Mouse (Mus musculus) embryonic facial prominence, embryonic 13.5 days (tissue): ENCODE data around the gene Phf1. TPM values are rescaled to one million over a fixed set of nuclear protein-coding genes. Genes with fewer than 3 reads are reported as not detected.

ENCODE experiments used
- ATAC-seq: fragments of 200-750 bp; cut with Nextera tagmentation; 2 replicates; pipeline ENCODE4 v1.8.0; 2017; ENCODE audit warnings: low read depth; ENCODE audit not compliant: insufficient number of reproducible peaks, insufficient read depth, low FRiP score, low TSS enrichment
- H3K27ac ChIP-seq: fragments of 300-500 bp; sonication (generic); 2 replicates; pipeline ENCODE4 v1.5.1; 2015; ENCODE audit warnings: moderate library complexity, mild to moderate bottlenecking, inconsistent platforms
- H3K27me3 ChIP-seq: fragments of 300-500 bp; sonication (generic); 2 replicates; pipeline ENCODE4 v1.6.1; 2015; ENCODE audit warnings: mild to moderate bottlenecking, inconsistent platforms
- H3K36me3 ChIP-seq: fragments of 300-500 bp; sonication (generic); 2 replicates; pipeline ENCODE4 v1.6.1; 2015; ENCODE audit warnings: mild to moderate bottlenecking, inconsistent platforms
- H3K4me1 ChIP-seq: fragments of 300-500 bp; sonication (generic); 2 replicates; pipeline ENCODE4 v1.6.1; 2015; ENCODE audit warnings: inconsistent platforms
- H3K4me2 ChIP-seq: fragments of 300-500 bp; sonication (generic); 2 replicates; pipeline ENCODE4 v1.6.1; 2015; ENCODE audit warnings: moderate library complexity, mild to moderate bottlenecking, inconsistent platforms
- H3K4me3 ChIP-seq: fragments of 300-500 bp; sonication (generic); 2 replicates; pipeline ENCODE4 v1.5.1; 2015; ENCODE audit warnings: mild to moderate bottlenecking, inconsistent platforms
- H3K9ac ChIP-seq: fragments of 300-500 bp; sonication (generic); 2 replicates; pipeline ENCODE4 v1.6.1; 2015; ENCODE audit warnings: mild to moderate bottlenecking, inconsistent platforms
- H3K9me3 ChIP-seq: fragments of 300-500 bp; sonication (generic); 2 replicates; pipeline ENCODE4 v1.6.1; 2016; ENCODE audit warnings: inconsistent platforms
- WGBS: fragments of 180-500 bp; shearing (Covaris S2); methylation state at CpG from one replicate; pipeline ENCODE4 v1.1.7; 2015; ENCODE audit warnings: mixed read lengths; 5-methylcytosine and 5-hydroxymethylcytosine counted together
- polyA plus RNA-seq: library from polyadenylated mRNA; unstranded; fragments of >200 nt; fragmentation: Nextera tagmentation; extraction: Ambion mirVana; gene quantifications from 2 replicates; pipeline ENCODE4 v1.2.1, GENCODE M21; 2015

The Phf1 gene
- 12.7 and 15.4 TPM in 2 replicates for polyA plus RNA-seq

GRCm38 (mm10) chr17:26932839-26933398 is at the start of gene Phf1:
Gene Phf1, plus strand, starts transcription at chr17:26933052.
- H3K27me3 ChIP-seq, result no peaks in the 10 kb centered on the region
- peak; percentile 83 for ATAC-seq
- H3K4me2 ChIP-seq, result peak within 1 kb of the TSS; percentile 92
- H3K9ac ChIP-seq, result peak within 1 kb of the TSS; percentile 89
- H3K27ac ChIP-seq, result peak within 1 kb of the TSS; percentile 86
- peaks cover 27% of the 10 kb centered on the region for H3K4me1 ChIP-seq
- under 1% methylated on average over 43 of the region's 43 CpGs for WGBS
- H3K4me3 ChIP-seq, result peak within 1 kb of the TSS; percentile 79
- H3K36me3 ChIP-seq, result peaks cover 55% of the 10 kb centered on the region
- no peaks in the 10 kb centered on the region for H3K9me3 ChIP-seq

GRCm38 (mm10) chr17:26883585-26883984 is 49.3 kb upstream of the Phf1 start:
- Histone ChIP-seq H3K27me3 (peaks cover 5% of the 10 kb centered on the region), H3K36me3 (no peaks in the 10 kb centered on the region), H3K27ac (no peak overlapping the region), H3K4me1 (peaks cover 23% of the 10 kb centered on the region), H3K4me3 (no peak overlapping the region), H3K9ac (no peak overlapping the region), H3K4me2 (no peak overlapping the region), H3K9me3 (0 out of 2 replicates have a peak, but pooled peaks cover 4% of the 10 kb centered on the region)
- 82% methylated on average over 6 of the region's 6 CpGs for WGBS
- ATAC-seq, result no peak

DNA sequence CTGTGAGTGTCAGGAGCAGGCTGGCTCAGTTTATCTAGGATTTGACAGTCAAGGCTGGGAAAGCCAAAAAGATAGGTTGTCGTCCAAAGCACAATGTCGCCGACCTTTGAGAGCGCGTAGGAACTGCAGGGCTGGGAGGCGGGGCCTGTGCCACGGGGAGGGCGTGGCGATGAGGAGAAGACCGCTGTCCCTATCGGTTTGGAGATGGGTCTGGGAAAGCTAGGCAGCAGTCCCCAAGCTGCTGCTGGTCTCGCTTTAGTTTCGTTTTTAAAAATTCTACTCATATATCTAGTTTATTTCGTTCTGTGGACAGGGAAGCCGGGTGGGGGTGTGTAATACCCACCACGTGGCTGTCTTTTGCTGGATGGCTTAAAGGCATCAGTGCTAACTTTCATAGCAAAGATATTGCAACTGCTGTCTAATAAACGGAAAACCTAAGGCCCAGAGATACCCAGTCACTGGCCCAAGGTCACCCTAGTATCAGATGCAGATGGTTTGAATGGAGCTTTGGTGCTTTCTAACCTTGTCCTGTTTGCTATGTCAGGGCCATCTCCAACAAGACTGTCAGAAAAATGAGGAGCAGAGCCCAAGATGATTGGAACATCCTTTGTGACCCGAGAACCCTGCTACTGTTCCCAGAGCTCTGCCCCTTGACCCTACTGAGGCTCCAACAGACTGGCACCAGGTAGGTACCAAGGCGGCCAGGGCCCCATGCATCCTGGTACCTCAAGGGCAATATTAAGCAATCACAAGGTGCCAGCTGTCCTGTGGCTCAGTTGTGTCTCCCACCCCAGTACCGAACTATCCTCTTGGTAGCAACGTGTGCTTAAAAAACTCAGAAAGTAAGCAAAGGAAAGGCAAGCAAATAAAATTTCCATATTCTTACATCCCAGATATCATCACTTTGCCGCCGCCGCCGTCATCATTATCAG is 47.6 kb upstream of the Phf1 start:
- H3K9ac ChIP-seq, result peak overlapping the region; percentile 65
- ATAC-seq, result no peak
- H3K27me3 ChIP-seq, result peaks cover 5% of the 10 kb centered on the region
- H3K4me1 ChIP-seq, result peaks cover 25% of the 10 kb centered on the region
- no peaks in the 10 kb centered on the region for H3K36me3 ChIP-seq
- H3K9me3 ChIP-seq, result no peaks in the 10 kb centered on the region
- peak overlapping the region; percentile 74 for H3K4me2 ChIP-seq
- H3K4me3 ChIP-seq, result peak overlapping the region; percentile 47
- WGBS, result 20% methylated on average over 25 of the region's 25 CpGs
- H3K27ac ChIP-seq, result no peak overlapping the region

DNA sequence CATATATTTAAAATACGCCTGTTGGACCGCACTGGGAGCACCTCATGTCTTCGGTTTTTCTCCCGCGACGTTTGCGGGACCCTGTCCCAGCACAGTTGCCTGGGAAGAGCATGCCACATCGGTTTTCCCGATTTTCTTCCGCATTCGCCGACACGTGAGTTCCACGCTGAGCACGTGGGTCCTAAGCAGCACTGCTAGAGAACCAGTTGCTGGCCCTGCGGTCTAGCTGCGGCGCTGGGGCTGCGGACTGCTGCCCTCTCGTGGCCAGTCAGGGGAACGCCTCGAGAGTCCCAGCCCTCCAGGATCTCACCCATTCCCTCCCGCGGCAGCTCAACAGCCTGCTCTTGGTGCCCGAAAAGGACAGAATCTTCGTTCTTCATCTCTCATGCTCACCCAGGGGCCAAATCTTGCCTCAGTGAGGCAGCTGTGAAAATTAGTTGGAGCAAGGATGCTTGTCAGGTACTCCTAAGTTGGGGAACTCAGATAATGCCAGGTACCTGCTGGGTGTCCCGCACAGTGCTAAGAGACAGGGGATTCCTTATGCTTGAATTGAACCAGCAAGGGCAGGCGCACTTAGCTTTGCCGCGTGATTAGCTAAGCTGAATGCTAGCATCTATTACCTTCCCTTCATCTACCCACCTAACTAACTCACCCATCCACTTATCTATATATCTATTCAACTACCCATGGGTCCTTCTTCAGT is 46.7 kb upstream of the Phf1 start:
- H3K9ac ChIP-seq, result peak overlapping the region; percentile 65; the same call in 1 of the 2 replicates

GRCm38 (mm10) chr17:26887926-26888325 is 44.9 kb upstream of the Phf1 start:
- 0 out of 2 replicates have a peak overlapping the region, but pooled peaks have one; percentile 27 for H3K9ac ChIP-seq

More for the DNA sequence above, 46.7 kb upstream of the Phf1 start:
- H3K27ac ChIP-seq, result no peak overlapping the region
- no peaks in the 10 kb centered on the region for H3K36me3 ChIP-seq
- peaks cover 5% of the 10 kb centered on the region for H3K27me3 ChIP-seq
- WGBS, result 10% methylated on average over 30 of the region's 30 CpGs
- peak overlapping the region; percentile 47 for H3K4me3 ChIP-seq
- ATAC-seq, result peak; percentile 87
- no peaks in the 10 kb centered on the region for H3K9me3 ChIP-seq
- peak overlapping the region; percentile 74 for H3K4me2 ChIP-seq
- peaks cover 25% of the 10 kb centered on the region for H3K4me1 ChIP-seq

DNA sequence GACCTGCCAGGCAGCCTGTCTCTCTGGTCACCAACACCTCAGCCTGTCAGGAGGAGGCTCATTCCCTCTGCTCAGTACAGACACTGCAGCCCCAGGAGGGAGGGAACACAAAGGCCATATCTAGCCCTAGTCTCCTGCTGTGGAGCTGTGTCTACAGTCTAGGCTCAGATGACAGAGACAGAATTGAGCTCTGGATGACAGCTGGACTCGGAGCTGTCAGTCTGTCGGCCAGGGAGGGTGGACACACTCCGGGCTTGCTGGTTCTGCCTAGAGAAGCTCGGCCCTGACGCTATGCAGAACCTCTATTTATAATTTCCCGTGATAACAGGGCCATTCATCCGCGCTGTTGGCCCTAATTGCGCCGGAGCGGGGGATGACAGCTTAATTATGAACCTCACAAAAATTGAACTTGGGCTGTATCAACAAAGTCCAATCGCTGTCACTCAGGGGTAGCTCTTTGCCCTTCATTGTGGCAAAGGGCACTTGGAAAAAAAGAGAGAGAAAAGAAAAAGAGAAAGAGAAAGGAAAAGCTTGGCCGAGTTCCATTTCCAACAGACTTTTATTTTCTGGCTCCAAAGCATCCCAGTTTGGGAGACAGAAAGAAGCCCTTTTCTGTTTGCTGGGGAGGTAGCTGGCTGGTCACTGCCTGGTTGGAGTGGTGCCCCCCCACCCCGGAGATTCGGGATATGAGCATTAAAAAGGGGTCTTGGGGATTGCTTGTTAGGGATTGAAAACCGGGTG is 40.0 kb upstream of the Phf1 start:
- H3K9me3 ChIP-seq, result no peaks in the 10 kb centered on the region
- H3K27ac ChIP-seq, result peak overlapping the region; percentile 16; the same call in 1 of the 2 replicates
- H3K4me3 ChIP-seq, result no peak overlapping the region
- H3K27me3 ChIP-seq, result peaks cover 10% of the 10 kb centered on the region; the same call in 1 of the 2 replicates
- H3K4me1 ChIP-seq, result peaks cover 18% of the 10 kb centered on the region
- H3K36me3 ChIP-seq, result no peaks in the 10 kb centered on the region
- WGBS, result 53% methylated on average over 16 of the region's 16 CpGs
- H3K9ac ChIP-seq, result no peak overlapping the region
- ATAC-seq, result no peak
- H3K4me2 ChIP-seq, result no peak overlapping the region

More at GRCm38 (mm10) chr17:26887926-26888325, 44.9 kb upstream of the Phf1 start:
- Histone ChIP-seq H3K36me3 (no peaks in the 10 kb centered on the region), H3K4me2 (no peak overlapping the region), H3K4me3 (no peak overlapping the region), H3K27ac (no peak overlapping the region), H3K4me1 (peaks cover 29% of the 10 kb centered on the region), H3K9me3 (no peaks in the 10 kb centered on the region), H3K27me3 (peaks cover 11% of the 10 kb centered on the region)
- ATAC-seq, result no peak
- WGBS, result 13% methylated on average over 3 of the region's 3 CpGs

GRCm38 (mm10) chr17:26893492-26893891 is 39.4 kb upstream of the Phf1 start:
- 48% methylated on average over 6 of the region's 6 CpGs for WGBS
- peak overlapping the region; percentile 58; the same call in 1 of the 2 replicates for H3K27ac ChIP-seq
- H3K4me1 ChIP-seq, result peaks cover 15% of the 10 kb centered on the region; the same call in 1 of the 2 replicates
- no peak for ATAC-seq
- H3K4me2 ChIP-seq, result no peak overlapping the region
- H3K36me3 ChIP-seq, result no peaks in the 10 kb centered on the region
- H3K9ac ChIP-seq, result no peak overlapping the region
- no peak overlapping the region for H3K4me3 ChIP-seq
- H3K27me3 ChIP-seq, result peaks cover 10% of the 10 kb centered on the region; the same call in 1 of the 2 replicates
- no peaks in the 10 kb centered on the region for H3K9me3 ChIP-seq

DNA sequence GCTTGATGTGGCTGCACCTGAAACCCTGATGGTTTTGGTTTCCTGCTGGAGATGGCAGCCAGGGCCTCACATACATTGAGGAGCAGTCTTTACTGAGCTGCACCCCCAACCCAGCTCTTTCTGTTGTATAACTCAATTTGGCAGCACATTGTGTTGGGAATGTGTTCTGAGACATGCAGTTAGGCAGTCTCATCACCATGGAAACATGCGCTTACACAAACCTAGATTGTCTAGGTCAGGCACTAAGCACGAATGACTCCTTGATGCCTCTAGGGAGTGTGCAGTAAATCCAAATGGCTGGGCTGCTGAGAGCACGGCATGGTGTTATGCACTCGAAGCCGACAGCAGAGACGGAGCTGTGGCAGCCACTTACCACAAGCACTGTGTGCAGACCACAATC is 38.5 kb upstream of the Phf1 start:
- Histone ChIP-seq H3K36me3 (no peaks in the 10 kb centered on the region), H3K27me3 (peaks cover 10% of the 10 kb centered on the region; the same call in 1 of the 2 replicates), H3K4me3 (no peak overlapping the region), H3K4me2 (no peak overlapping the region), H3K4me1 (peaks cover 12% of the 10 kb centered on the region; the same call in 1 of the 2 replicates), H3K9ac (no peak overlapping the region), H3K27ac (no peak overlapping the region), H3K9me3 (no peaks in the 10 kb centered on the region)
- no peak for ATAC-seq
- WGBS, result 74% methylated on average over 6 of the region's 6 CpGs

GRCm38 (mm10) chr17:26895578-26895977 is 37.3 kb upstream of the Phf1 start:
- Histone ChIP-seq H3K9me3 (no peaks in the 10 kb centered on the region), H3K4me1 (peaks cover 12% of the 10 kb centered on the region; the same call in 1 of the 2 replicates), H3K4me3 (no peak overlapping the region), H3K27me3 (peaks cover 10% of the 10 kb centered on the region; the same call in 1 of the 2 replicates), H3K4me2 (no peak overlapping the region), H3K27ac (no peak overlapping the region), H3K9ac (no peak overlapping the region), H3K36me3 (no peaks in the 10 kb centered on the region)
- no peak for ATAC-seq
- 15% methylated on average over 10 of the region's 10 CpGs for WGBS

GRCm38 (mm10) chr17:26900916-26901315 is 31.9 kb upstream of the Phf1 start:
- no peak overlapping the region for H3K27ac ChIP-seq
- ATAC-seq, result no peak
- H3K9ac ChIP-seq, result no peak overlapping the region
- no peaks in the 10 kb centered on the region for H3K9me3 ChIP-seq
- no peak overlapping the region for H3K4me3 ChIP-seq
- no peaks in the 10 kb centered on the region for H3K4me1 ChIP-seq
- H3K27me3 ChIP-seq, result no peaks in the 10 kb centered on the region
- H3K4me2 ChIP-seq, result no peak overlapping the region
- H3K36me3 ChIP-seq, result no peaks in the 10 kb centered on the region
- WGBS, result 77% methylated on average over 6 of the region's 6 CpGs
